20 mouse cellular contexts compared by ENCODE assay signal in genomic region chr11:30113631-30114030, GRCm38 (mm10).
DNase-seq lines count a peak whose midpoint lies in the region; ATAC-seq lines count a peak whose summit lies in the region.
"Had no signal": no experiment of that assay in that cellular context is flagged by ENCODE, and none has a peak within 500 bp of the region (broad histone marks: within the 10 kb centered on the region; RNA-seq: fewer than 3 reads in every experiment).

No protein-coding gene starts in this region.

- no peaks in the 10 kb centered on the region for H3K9me3 ChIP-seq in heart, embryonic 10.5 days
- H3K9me3 ChIP-seq: embryonic facial prominence, embryonic 10.5 days; embryonic facial prominence, embryonic 12.5 days; forebrain, embryonic 10.5 days; forebrain, embryonic 12.5 days had no signal

- peak; percentile 54 for DNase-seq in heart, adult 11 months
- no peak for DNase-seq in heart, embryonic 10.5 days (ENCODE audit: low spot score)
- DNase-seq in fat pad, adult 2 months (ENCODE audit: extremely low read depth, low read depth, low spot score): peak; percentile 31
- DNase-seq in telencephalon, adult 2 months (ENCODE audit: low read depth, low spot score): peak; percentile 51
- DNase-seq in cerebellum, adult 11-12 months: no peak
- DNase-seq: adrenal gland, adult 8-10 months; adrenal gland, postnatal 14 days; adrenal gland, postnatal 36 days; cerebellum, adult 11 months; cerebellum, adult 2 months; cerebellum, adult 9-10 months; cerebellum, postnatal 10 days; cerebellum, postnatal 25 days had no signal

- WGBS in heart, embryonic 10.5 days: 92% methylated on average over 2 of the region's 2 CpGs

- no peak for ATAC-seq in activated CD4-positive, CD25-positive, alpha-beta regulatory T cell, adult 4 months
- ATAC-seq: forebrain, embryonic 14.5 days; forebrain, embryonic 16.5 days had no signal

- H3K27ac ChIP-seq in heart, embryonic 10.5 days: no peak overlapping the region
- H3K27ac ChIP-seq: embryonic facial prominence, embryonic 10.5 days; embryonic facial prominence, embryonic 12.5 days; forebrain, embryonic 10.5 days; forebrain, embryonic 12.5 days had no signal

- H3K36me3 ChIP-seq in heart, embryonic 10.5 days: peaks cover 99% of the 10 kb centered on the region

- H3K4me3 ChIP-seq in heart, embryonic 10.5 days: no peak overlapping the region
- H3K4me3 ChIP-seq: embryonic facial prominence, embryonic 10.5 days; embryonic facial prominence, embryonic 12.5 days; forebrain, embryonic 10.5 days; forebrain, embryonic 12.5 days had no signal

- no peaks in the 10 kb centered on the region for H3K27me3 ChIP-seq in heart, embryonic 10.5 days (ENCODE audit: insufficient read depth, poor library complexity, severe bottlenecking)
- H3K27me3 ChIP-seq: embryonic facial prominence, embryonic 12.5 days; forebrain, embryonic 12.5 days had no signal

- no peaks in the 10 kb centered on the region for H3K4me1 ChIP-seq in heart, embryonic 10.5 days
- H3K4me1 ChIP-seq: embryonic facial prominence, embryonic 10.5 days; embryonic facial prominence, embryonic 12.5 days; forebrain, embryonic 10.5 days; forebrain, embryonic 12.5 days had no signal

Comparison
In these comparisons a context has a peak if more than half of its experiments do, and no peak if none do; other contexts are left out.
1. DNase-seq: peak in heart, adult 11 months (single experiment), fat pad, adult 2 months (single experiment) and telencephalon, adult 2 months (single experiment); none in heart, embryonic 10.5 days (single experiment) and cerebellum, adult 11-12 months (single experiment).